Mouse (Mus musculus): ENCODE results near the gene Erv3. TPM values are rescaled to one million over a fixed set of nuclear protein-coding genes. Genes with fewer than 3 reads are reported as not detected.

The Erv3 gene
- total RNA-seq, 2 experiments from 2014 or later = not detected

GRCm38 (mm10) chr2:131822492-131822891, 37.1 kb downstream of the Erv3 start:
- no peak for DNase-seq

GRCm38 (mm10) chr2:131821708-131821990, 37.9 kb downstream of the Erv3 start:
- no peak for DNase-seq

- peak; percentile 35 for DNase-seq
These were observed 38.4 kb downstream of the Erv3 start for GRCm38 (mm10) chr2:131820932-131821707.

- no peak for DNase-seq
These were observed 39.4 kb downstream of the Erv3 start for GRCm38 (mm10) chr2:131820088-131820675.

GRCm38 (mm10) chr2:131814327-131814726, 45.2 kb downstream of the Erv3 start:
- no peak for DNase-seq

GRCm38 (mm10) chr2:131813437-131813836, 46.1 kb downstream of the Erv3 start:
- DNase-seq = no peak

- DNase-seq = peak; percentile 63
These were observed 46.9 kb downstream of the Erv3 start for GRCm38 (mm10) chr2:131812480-131813137.

GRCm38 (mm10) chr2:131811607-131812006, 47.9 kb downstream of the Erv3 start:
- DNase-seq = no peak

- no peak for DNase-seq
These were observed 50.7 kb downstream of the Erv3 start for GRCm38 (mm10) chr2:131808856-131809255.

- no peak for DNase-seq
These were observed 51.9 kb downstream of the Erv3 start for GRCm38 (mm10) chr2:131807660-131808059.

GRCm38 (mm10) chr2:131806863-131807262, 52.7 kb downstream of the Erv3 start:
- no peak for DNase-seq

- no peak for DNase-seq
These were observed 54.2 kb downstream of the Erv3 start for GRCm38 (mm10) chr2:131805306-131805705.

- no peak for DNase-seq
These were observed 55.7 kb downstream of the Erv3 start for GRCm38 (mm10) chr2:131803801-131804200.

Other genes starting within 250 kb of the Erv3 start
- 100 to 1,000 TPM in 1 of 2 experiments, 10 to 100 TPM in 1; 71.2 to 113 TPM for gene Prnp, start 50.2 kb upstream of the Erv3 start, total RNA-seq (2021)
- gene Prn, start 50.2 kb upstream of the Erv3 start, total RNA-seq (2021) = under 1 TPM in 1 of 2 experiments, not detected in 1; 0.23 TPM
- 1 to 10 TPM in 1 of 2 experiments, under 1 TPM in 1; 0.97 to 1.6 TPM for gene Prnd, start 91.1 kb upstream of the Erv3 start, total RNA-seq (2021)
- 1 to 10 TPM; 5.7 to 6.8 TPM for gene Rassf2, start 170.5 kb upstream of the Erv3 start, total RNA-seq (2021)

All from gastrocnemius, postnatal 25 days (tissue).